Mouse (Mus musculus) right cerebral cortex, postnatal 10 days (tissue): ENCODE results near the gene Psmd8.
"Not testable (repeated sequence)": the region's sequence is repeated elsewhere in the genome, so short reads cannot be mapped to it uniquely, and the experiment has no call there.

Source experiments
- DNase-seq, 2 experiments: peaks; one replicate each; pipeline ENCODE4 v3.0.0; 2021; ENCODE audit warnings: low spot score in 2 of 2

Gene Psmd8

GRCm38 (mm10) chr7:29180077-29180853 lies at the start of gene Psmd8:
Gene Psmd8, minus strand, starts transcription at chr7:29180701.
- DNase-seq = peak; percentile 97 to 98

GRCm38 (mm10) chr7:29228202-29228601 lies 47.7 kb upstream of the Psmd8 start:
- no peak for DNase-seq

GRCm38 (mm10) chr7:29225520-29225919 lies 45.0 kb upstream of the Psmd8 start:
- DNase-seq = no peak

- DNase-seq = peak; percentile 63 to 72
These were observed 44.4 kb upstream of the Psmd8 start for GRCm38 (mm10) chr7:29224756-29225394.

- peak in 1 of 2 experiments; percentile 47 for DNase-seq
These were observed 34.3 kb upstream of the Psmd8 start for GRCm38 (mm10) chr7:29214846-29215245.

- no peak for DNase-seq
These were observed 33.7 kb upstream of the Psmd8 start for GRCm38 (mm10) chr7:29214236-29214635.

- peak; percentile 59 to 61 for DNase-seq
These were observed 33.2 kb upstream of the Psmd8 start, which contains the start of gene Catsperg1 for GRCm38 (mm10) chr7:29213675-29214082. Gene Catsperg1, minus strand, starts transcription at chr7:29214035.

GRCm38 (mm10) chr7:29212775-29213560 lies 32.5 kb upstream of the Psmd8 start:
- DNase-seq = not testable (repeated sequence)

GRCm38 (mm10) chr7:29212199-29212765 lies 31.8 kb upstream of the Psmd8 start:
- DNase-seq = no peak

- peak; percentile 70 to 78 for DNase-seq
These were observed 31.1 kb upstream of the Psmd8 start for GRCm38 (mm10) chr7:29211415-29212198.

- not testable (repeated sequence) for DNase-seq
These were observed 30.5 kb upstream of the Psmd8 start for GRCm38 (mm10) chr7:29211013-29211412.

- no peak for DNase-seq
These were observed 22.1 kb upstream of the Psmd8 start for GRCm38 (mm10) chr7:29202577-29202976.

- not testable (repeated sequence) for DNase-seq
These were observed 13.7 kb upstream of the Psmd8 start for GRCm38 (mm10) chr7:29194230-29194629.

GRCm38 (mm10) chr7:29181323-29181722 lies 822 bp upstream of the Psmd8 start:
- DNase-seq = peak in 1 of 2 experiments; percentile 22

- no peak for DNase-seq
These were observed 344 bp upstream of the Psmd8 start for GRCm38 (mm10) chr7:29180854-29181236.

- DNase-seq = peak in 1 of 2 experiments; percentile 24
These were observed 1.2 kb downstream of the Psmd8 start for GRCm38 (mm10) chr7:29179323-29179722.

GRCm38 (mm10) chr7:29178106-29178505 lies 2.4 kb downstream of the Psmd8 start:
- DNase-seq = peak in 1 of 2 experiments; percentile 23

GRCm38 (mm10) chr7:29172390-29173016 lies 8.0 kb downstream of the Psmd8 start:
- peak in 1 of 2 experiments; percentile 39 for DNase-seq

GRCm38 (mm10) chr7:29171562-29172097 lies 8.9 kb downstream of the Psmd8 start:
- peak in 1 of 2 experiments; percentile 36 for DNase-seq
